Mouse (Mus musculus): ENCODE data around the gene Ppm1h. TPM values are rescaled to one million over a fixed set of nuclear protein-coding genes. Genes with fewer than 3 reads are reported as not detected.
A peak's percentile ranks its signal among the peaks of the same experiment; 100 is the strongest.

Ppm1h gene
- polyA plus RNA-seq, 2 experiments: 0.60 to 1.5 TPM

GRCm38 (mm10) chr10:122779351-122779750, 100.8 kb downstream of the Ppm1h start:
- no peak overlapping the region for H3K27ac ChIP-seq
- H3K4me1 ChIP-seq (replicated peaks; ENCODE audit: control insufficient read depth in 2 of 2, insufficient read depth in 2 of 2, low read length in 1 of 2): 0 out of 4 replicates have a peak, but pooled peaks cover 0 to 3% of the 10 kb centered on the region in 2 experiments
- no peaks in the 10 kb centered on the region for H3K36me3 ChIP-seq (replicated peaks; ENCODE audit: control insufficient read depth, insufficient read depth, low read depth)
- no peak for DNase-seq (ENCODE audit: low read depth in 3 of 3, low spot score in 3 of 3)
- no peak overlapping the region for H3K4me3 ChIP-seq (ENCODE audit: insufficient read depth in 1 of 2, low read depth in 2 of 2, low read length in 2 of 2)
- no peaks in the 10 kb centered on the region for H3K27me3 ChIP-seq (ENCODE audit: control insufficient read depth, insufficient read depth, low read length)
- 56% methylated on average over 12 of the region's 12 CpGs for WGBS (ENCODE audit: insufficient replicate concordance)
- H3K4me2 ChIP-seq (ENCODE audit: low read depth): no peak overlapping the region
- no peaks in the 10 kb centered on the region for H3K9me3 ChIP-seq (ENCODE audit: control insufficient read depth, low read length)
- ATAC-seq (ENCODE audit: insufficient read depth): no peak
- TF ChIP-seq EP300 (IDR thresholded peaks at IDR 0.05; ENCODE audit: low read depth): no peak
- no peak for TF ChIP-seq CTCF (IDR thresholded peaks at IDR 0.05; ENCODE audit: low read depth)
- no peak overlapping the region for H3K9ac ChIP-seq (replicated peaks)

GRCm38 (mm10) chr10:122782755-122783154, 104.2 kb downstream of the Ppm1h start:
- no peak for DNase-seq (ENCODE audit: low read depth in 3 of 3, low spot score in 3 of 3)
- no peaks in the 10 kb centered on the region for H3K27me3 ChIP-seq (ENCODE audit: control insufficient read depth, insufficient read depth, low read length)
- H3K27ac ChIP-seq: no peak overlapping the region
- TF ChIP-seq CTCF (IDR thresholded peaks at IDR 0.05; ENCODE audit: low read depth) (no peak), EP300 (IDR thresholded peaks at IDR 0.05; ENCODE audit: low read depth) (no peak)
- H3K36me3 ChIP-seq (replicated peaks; ENCODE audit: control insufficient read depth, insufficient read depth, low read depth): no peaks in the 10 kb centered on the region
- H3K4me2 ChIP-seq (ENCODE audit: low read depth): no peak overlapping the region
- ATAC-seq (ENCODE audit: insufficient read depth): 0 out of 2 replicates have a peak, but pooled peaks have one; percentile 13
- H3K4me3 ChIP-seq (ENCODE audit: insufficient read depth in 1 of 2, low read depth in 2 of 2, low read length in 2 of 2): no peak overlapping the region
- H3K4me1 ChIP-seq (replicated peaks; ENCODE audit: control insufficient read depth in 2 of 2, insufficient read depth in 2 of 2, low read length in 1 of 2): 0 out of 4 replicates have a peak, but pooled peaks cover 0 to 3% of the 10 kb centered on the region in 2 experiments
- H3K9ac ChIP-seq (replicated peaks): no peak overlapping the region
- 35% methylated on average over 4 of the region's 4 CpGs for WGBS (ENCODE audit: insufficient replicate concordance)
- H3K9me3 ChIP-seq (ENCODE audit: control insufficient read depth, low read length): no peaks in the 10 kb centered on the region

- Histone ChIP-seq H3K36me3 (replicated peaks; ENCODE audit: control insufficient read depth, insufficient read depth, low read depth) (no peaks in the 10 kb centered on the region), H3K4me1 (replicated peaks; ENCODE audit: control insufficient read depth in 2 of 2, insufficient read depth in 2 of 2, low read length in 1 of 2) (peaks cover 7 to 9% of the 10 kb centered on the region in 2 experiments; a peak in 3 of 4 replicates), H3K4me2 (ENCODE audit: low read depth) (no peak overlapping the region), H3K27ac (no peak overlapping the region), H3K9ac (replicated peaks) (no peak overlapping the region), H3K27me3 (ENCODE audit: control insufficient read depth, insufficient read depth, low read length) (no peaks in the 10 kb centered on the region), H3K9me3 (ENCODE audit: control insufficient read depth, low read length) (no peaks in the 10 kb centered on the region), H3K4me3 (ENCODE audit: insufficient read depth in 1 of 2, low read depth in 2 of 2, low read length in 2 of 2) (no peak overlapping the region)
- ATAC-seq (ENCODE audit: insufficient read depth) (no peak), DNase-seq (ENCODE audit: low read depth in 3 of 3, low spot score in 3 of 3) (no peak)
- TF ChIP-seq CTCF (IDR thresholded peaks at IDR 0.05; ENCODE audit: low read depth): no peak
- TF ChIP-seq EP300 (IDR thresholded peaks at IDR 0.05; ENCODE audit: low read depth): no peak
- 55% methylated on average over 12 of the region's 12 CpGs for WGBS (ENCODE audit: insufficient replicate concordance)
Measured at GRCm38 (mm10) chr10:122789648-122790170, 111.1 kb downstream of the Ppm1h start.

GRCm38 (mm10) chr10:122792021-122792966, 113.7 kb downstream of the Ppm1h start:
- Histone ChIP-seq H3K36me3 (replicated peaks; ENCODE audit: control insufficient read depth, insufficient read depth, low read depth) (no peaks in the 10 kb centered on the region), H3K4me2 (ENCODE audit: low read depth) (peak overlapping the region; percentile 68), H3K27me3 (ENCODE audit: control insufficient read depth, insufficient read depth, low read length) (no peaks in the 10 kb centered on the region), H3K4me3 (ENCODE audit: insufficient read depth in 1 of 2, low read depth in 2 of 2, low read length in 2 of 2) (peak overlapping the region; percentile 40 to 41), H3K9me3 (ENCODE audit: control insufficient read depth, low read length) (no peaks in the 10 kb centered on the region), H3K4me1 (replicated peaks; ENCODE audit: control insufficient read depth in 2 of 2, insufficient read depth in 2 of 2, low read length in 1 of 2) (peaks cover 7 to 9% of the 10 kb centered on the region in 2 experiments; a peak in 3 of 4 replicates), H3K27ac (no peak overlapping the region), H3K9ac (replicated peaks) (peak overlapping the region; percentile 28; the same call in 1 of the 2 replicates)
- ATAC-seq (ENCODE audit: insufficient read depth): peak; percentile 64; the same call in 1 of the 2 replicates
- DNase-seq (ENCODE audit: low read depth in 3 of 3, low spot score in 3 of 3): peak in 1 of 3 experiments; percentile 56
- 0 out of 2 replicates have a peak, but pooled peaks have one; percentile 4 for TF ChIP-seq CTCF (IDR thresholded peaks at IDR 0.05; ENCODE audit: low read depth)
- TF ChIP-seq EP300 (IDR thresholded peaks at IDR 0.05; ENCODE audit: low read depth): no peak
- WGBS (ENCODE audit: insufficient replicate concordance): 16% methylated on average over 21 of the region's 21 CpGs

GRCm38 (mm10) chr10:122793193-122793592, 114.6 kb downstream of the Ppm1h start:
- Histone ChIP-seq H3K4me2 (ENCODE audit: low read depth) (no peak overlapping the region; the same call in 1 of the 2 replicates), H3K27ac (no peak overlapping the region), H3K36me3 (replicated peaks; ENCODE audit: control insufficient read depth, insufficient read depth, low read depth) (no peaks in the 10 kb centered on the region), H3K4me3 (ENCODE audit: insufficient read depth in 1 of 2, low read depth in 2 of 2, low read length in 2 of 2) (no peak overlapping the region), H3K9me3 (ENCODE audit: control insufficient read depth, low read length) (no peaks in the 10 kb centered on the region), H3K9ac (replicated peaks) (no peak overlapping the region), H3K4me1 (replicated peaks; ENCODE audit: control insufficient read depth in 2 of 2, insufficient read depth in 2 of 2, low read length in 1 of 2) (peaks cover 7 to 9% of the 10 kb centered on the region in 2 experiments; a peak in 3 of 4 replicates), H3K27me3 (ENCODE audit: control insufficient read depth, insufficient read depth, low read length) (no peaks in the 10 kb centered on the region)
- no peak for ATAC-seq (ENCODE audit: insufficient read depth)
- DNase-seq (ENCODE audit: low read depth in 3 of 3, low spot score in 3 of 3): no peak
- TF ChIP-seq CTCF (IDR thresholded peaks at IDR 0.05; ENCODE audit: low read depth) (no peak), EP300 (IDR thresholded peaks at IDR 0.05; ENCODE audit: low read depth) (no peak)
- 72% methylated on average over 11 of the region's 11 CpGs for WGBS (ENCODE audit: insufficient replicate concordance)
